Mouse (Mus musculus) embryo, embryonic 11 days (tissue): ENCODE measurements around the gene Fgfr2.

ENCODE experiments used
- DNase-seq: peaks from one replicate; pipeline ENCODE4 v3.0.0-alpha.2; 2015

Fgfr2 gene

GRCm38 (mm10) chr7:130258704-130259295, 2864.3 kb downstream of the Fgfr2 start:
- no peak for DNase-seq

- no peak for DNase-seq
Measured at GRCm38 (mm10) chr7:130257991-130258703, 2865.0 kb downstream of the Fgfr2 start.

GRCm38 (mm10) chr7:130253264-130253663, 2869.9 kb downstream of the Fgfr2 start:
- no peak for DNase-seq

GRCm38 (mm10) chr7:130251936-130252523, 2871.1 kb downstream of the Fgfr2 start:
- DNase-seq = peak; percentile 52

GRCm38 (mm10) chr7:130250994-130251393, 2872.2 kb downstream of the Fgfr2 start:
- DNase-seq = peak; percentile 36

DNA sequence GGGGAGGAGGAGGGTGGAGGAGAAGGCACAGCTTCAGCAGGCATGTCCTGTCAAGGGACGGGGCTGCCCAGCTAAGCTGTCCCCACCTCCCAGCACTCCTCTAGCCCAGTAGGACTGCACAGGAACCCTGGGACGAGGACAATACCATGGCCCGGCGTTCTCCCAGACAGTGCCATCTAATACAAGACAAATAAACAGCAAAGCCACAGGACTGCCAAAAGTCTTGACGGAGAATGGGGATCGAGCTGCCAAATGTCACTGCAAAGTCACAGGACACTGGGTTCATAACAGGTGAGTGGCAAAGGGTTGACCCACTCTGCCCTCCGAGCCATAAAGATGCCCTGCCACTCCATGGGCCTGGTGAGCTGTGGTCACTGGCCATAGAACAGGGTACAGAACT, 2874.7 kb downstream of the Fgfr2 start:
- no peak for DNase-seq

DNA sequence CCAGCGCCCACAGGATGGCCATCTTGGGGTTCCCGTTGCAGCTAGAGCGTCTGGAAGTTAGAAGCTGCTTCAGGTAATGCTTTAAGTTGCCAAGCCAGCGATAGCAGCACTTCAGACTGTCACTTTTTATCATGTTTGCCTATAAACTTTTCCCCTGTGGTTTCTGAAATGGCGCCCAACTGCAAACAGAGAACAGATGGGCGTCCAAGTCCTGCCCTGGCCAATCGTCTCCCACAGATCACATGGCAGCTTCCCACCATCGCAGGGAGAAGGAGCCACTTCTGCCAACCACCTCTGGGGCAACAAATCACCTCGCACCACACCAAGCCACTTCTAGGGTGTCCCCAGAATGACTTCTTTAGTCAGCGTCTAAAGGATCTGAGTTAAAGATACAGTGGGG, 2875.3 kb downstream of the Fgfr2 start:
- DNase-seq = no peak

GRCm38 (mm10) chr7:130246483-130246882, 2876.7 kb downstream of the Fgfr2 start:
- no peak for DNase-seq

GRCm38 (mm10) chr7:130244545-130244944, 2878.6 kb downstream of the Fgfr2 start:
- DNase-seq = no peak

- no peak for DNase-seq
Measured at GRCm38 (mm10) chr7:130243811-130244210, 2879.3 kb downstream of the Fgfr2 start.

- DNase-seq = no peak
Measured at GRCm38 (mm10) chr7:130240191-130240590, 2883.0 kb downstream of the Fgfr2 start.

DNA sequence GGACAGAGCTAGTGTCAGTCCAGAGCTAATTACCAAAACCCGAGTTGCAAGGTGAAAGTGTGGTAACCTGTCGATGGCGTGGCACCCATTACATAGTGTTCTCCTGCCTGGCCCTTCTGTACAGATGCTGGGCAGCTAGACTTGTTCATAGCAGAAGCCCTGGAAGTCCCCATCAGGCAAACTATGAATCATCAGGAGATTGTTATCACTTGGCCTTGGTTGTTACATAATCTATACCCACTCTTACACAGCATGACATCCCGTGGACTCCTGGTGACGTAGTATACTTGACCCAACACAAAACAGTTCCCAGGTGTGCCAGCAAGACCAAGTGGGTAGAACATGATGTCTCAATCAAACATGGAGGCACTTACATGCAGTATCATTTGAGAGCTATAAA, 2885.9 kb downstream of the Fgfr2 start:
- DNase-seq = no peak

GRCm38 (mm10) chr7:130233777-130234176, 2889.4 kb downstream of the Fgfr2 start:
- DNase-seq = peak; percentile 52

DNA sequence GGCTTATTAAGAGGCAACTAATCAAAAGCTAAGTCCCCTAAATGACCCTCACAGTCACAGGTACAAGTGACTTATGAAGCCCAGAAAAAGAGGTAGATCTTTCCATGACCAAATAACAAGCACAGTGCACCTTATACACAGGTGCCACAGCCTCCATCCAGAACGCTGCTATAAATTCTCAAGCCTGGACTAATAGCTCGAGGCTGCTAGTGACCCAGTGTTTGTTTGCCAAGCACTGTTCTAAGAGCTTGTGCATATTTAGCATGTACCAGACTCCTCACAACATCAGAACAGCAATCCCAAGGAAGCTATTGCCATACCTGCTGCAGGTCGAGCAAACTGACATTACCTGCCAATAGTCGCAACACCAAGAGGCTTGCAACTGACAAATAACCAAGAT, 2893.1 kb downstream of the Fgfr2 start:
- DNase-seq = no peak

- DNase-seq = no peak
Measured at GRCm38 (mm10) chr7:130225227-130225626, 2897.9 kb downstream of the Fgfr2 start.

GRCm38 (mm10) chr7:130222633-130223354, 2900.4 kb downstream of the Fgfr2 start:
- DNase-seq = no peak

GRCm38 (mm10) chr7:130221661-130222387, 2901.3 kb downstream of the Fgfr2 start:
- DNase-seq = no peak

DNA sequence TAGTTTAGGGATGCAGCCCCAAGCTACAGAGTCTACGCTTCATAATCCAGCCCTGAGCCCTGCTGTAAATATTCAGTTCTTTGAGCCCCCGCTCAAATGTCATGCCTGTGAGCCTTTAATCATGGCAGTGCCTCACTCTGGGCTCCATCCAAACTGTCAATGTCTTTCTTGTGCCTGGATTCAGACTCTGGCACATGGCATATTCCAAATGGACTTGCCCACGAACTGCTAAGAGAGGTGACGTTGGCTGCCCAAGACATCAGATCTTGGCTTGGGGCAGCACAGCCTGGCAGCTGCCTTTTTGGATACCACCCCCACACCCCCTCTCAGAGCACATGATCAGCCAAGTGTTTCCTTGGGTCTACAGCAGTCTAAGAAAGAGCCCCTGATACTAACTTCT, 2902.5 kb downstream of the Fgfr2 start:
- DNase-seq = no peak

- no peak for DNase-seq
Measured at GRCm38 (mm10) chr7:130219844-130220243, 2903.3 kb downstream of the Fgfr2 start.

DNA sequence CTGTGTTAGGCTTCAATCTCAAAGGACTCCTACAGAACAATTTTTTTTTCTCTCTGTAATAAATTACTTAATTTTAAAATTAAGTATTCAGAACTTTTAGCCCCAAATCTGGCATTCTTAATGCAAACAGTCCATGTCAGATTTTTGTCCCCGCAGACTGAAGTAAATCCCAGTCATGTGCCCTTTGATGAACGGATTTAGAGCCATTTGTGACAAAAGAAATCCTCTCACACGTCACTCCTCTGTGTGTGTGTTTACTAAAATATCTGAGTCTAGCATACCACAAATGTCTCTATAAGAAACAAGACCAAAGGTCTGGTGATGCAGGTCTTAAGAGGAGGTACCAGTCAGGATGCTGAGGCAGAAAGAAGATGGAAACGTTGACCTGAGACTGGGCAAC, 2906.9 kb downstream of the Fgfr2 start:
- DNase-seq = no peak

DNA sequence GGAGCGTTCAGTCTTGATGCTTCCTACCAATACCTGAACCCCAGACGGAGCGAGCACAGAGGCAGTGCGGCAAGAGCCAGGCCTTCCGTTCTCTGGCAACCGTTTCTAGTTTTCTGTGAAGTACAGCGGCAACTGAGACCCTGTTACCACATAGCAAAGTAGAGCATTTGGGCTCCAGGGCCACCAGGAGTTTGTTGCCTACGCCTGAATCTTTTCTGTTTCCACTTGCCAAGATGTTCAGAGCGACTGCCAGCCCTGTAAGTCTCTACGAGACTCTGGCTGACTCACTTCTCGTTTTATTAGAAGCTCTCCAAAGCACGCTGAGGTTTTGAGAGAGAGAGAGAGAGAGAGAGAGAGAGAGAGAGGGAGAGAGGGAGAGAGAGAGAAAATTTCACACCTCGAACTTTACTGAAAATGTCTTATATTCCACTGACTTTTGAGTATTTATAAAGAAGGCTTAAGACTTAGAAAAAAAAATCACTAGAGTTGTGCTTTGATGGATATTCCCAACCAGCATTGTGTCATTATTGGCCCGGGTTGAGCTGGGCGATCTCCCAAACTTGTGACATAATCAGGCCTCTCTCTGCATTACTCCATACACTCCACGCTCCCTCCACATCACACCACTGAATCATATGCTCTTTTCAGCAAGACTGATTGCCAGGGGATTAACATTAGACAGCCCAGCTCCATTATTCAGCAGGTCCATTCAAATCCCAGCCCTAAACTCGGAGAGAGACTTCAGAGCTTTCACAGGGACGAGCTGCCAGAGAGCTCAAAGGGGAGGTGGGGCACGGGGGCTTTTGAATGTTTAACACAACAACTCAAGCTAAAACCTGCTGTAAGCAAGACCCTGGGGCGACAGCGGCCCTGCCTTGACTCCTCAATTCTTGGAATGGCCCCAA, 2907.6 kb downstream of the Fgfr2 start:
- peak; percentile 75 for DNase-seq

DNA sequence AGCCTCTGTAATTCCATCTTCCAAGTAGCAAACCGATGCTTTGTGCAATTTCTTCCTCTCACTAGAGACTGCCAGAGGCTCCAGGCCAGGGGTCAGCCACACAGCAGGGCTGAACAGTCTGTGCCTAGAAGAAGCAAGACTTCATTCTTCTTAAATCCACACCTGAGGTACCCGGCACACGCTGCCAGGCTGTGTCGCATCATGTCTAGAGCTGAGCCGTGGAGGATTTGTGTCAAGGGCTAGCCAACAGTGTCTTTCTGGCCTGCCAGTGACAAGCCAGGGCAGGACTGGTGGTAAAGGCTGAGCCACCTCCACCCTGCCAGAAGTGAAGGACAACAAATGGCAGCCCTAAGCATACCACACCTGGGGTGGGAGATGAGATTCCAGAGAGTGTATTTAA, 2910.0 kb downstream of the Fgfr2 start:
- no peak for DNase-seq
